Mouse (Mus musculus) kidney, adult 18-20 months (tissue): ENCODE data around the gene Herc1.

ENCODE experiments used
- DNase-seq: peaks from one replicate; pipeline ENCODE4 v3.0.0; 2021

Herc1 gene

DNA sequence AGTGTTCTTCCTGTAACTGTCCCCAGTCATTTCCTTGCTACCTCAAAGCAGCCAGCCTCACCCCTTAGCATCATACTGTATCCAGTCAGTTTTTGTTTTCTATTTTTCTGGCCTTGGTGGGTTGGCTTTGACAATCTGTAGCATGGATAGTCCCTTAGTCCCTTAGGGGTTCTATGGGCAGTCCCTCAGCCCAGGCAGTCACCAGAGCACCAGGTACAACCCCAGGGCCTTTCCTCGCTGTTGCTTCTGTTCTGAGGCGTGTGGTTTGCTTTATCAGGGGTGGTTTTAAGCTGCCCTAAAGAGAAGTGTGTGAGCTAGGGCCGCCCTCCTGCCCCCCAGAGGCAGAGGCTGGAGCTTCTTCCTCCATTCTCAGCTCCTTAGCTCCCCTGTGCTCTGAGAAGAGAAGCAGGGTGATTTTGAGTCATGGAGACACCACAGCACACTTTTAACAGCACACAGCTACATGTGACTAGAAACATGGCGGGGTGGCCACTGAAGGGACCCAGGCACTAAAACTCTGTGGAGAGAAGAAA lies 153.7 kb downstream of the Herc1 start:
- DNase-seq = no peak

GRCm38 (mm10) chr9:66504518-66504917 lies 154.3 kb downstream of the Herc1 start:
- DNase-seq = no peak

GRCm38 (mm10) chr9:66505141-66505917 lies 155.1 kb downstream of the Herc1 start:
- DNase-seq = no peak

GRCm38 (mm10) chr9:66506011-66506410 lies 155.8 kb downstream of the Herc1 start:
- DNase-seq = no peak

- no peak for DNase-seq
Observed at GRCm38 (mm10) chr9:66506424-66506823, 156.2 kb downstream of the Herc1 start.

- DNase-seq = no peak
Observed at GRCm38 (mm10) chr9:66507684-66508083, 157.4 kb downstream of the Herc1 start.

- no peak for DNase-seq
Observed at GRCm38 (mm10) chr9:66508890-66509399, 158.7 kb downstream of the Herc1 start.

GRCm38 (mm10) chr9:66510351-66510841 lies 160.1 kb downstream of the Herc1 start:
- DNase-seq = no peak

GRCm38 (mm10) chr9:66510944-66511343 lies 160.7 kb downstream of the Herc1 start:
- no peak for DNase-seq

- peak; percentile 94 for DNase-seq
Observed at GRCm38 (mm10) chr9:66511580-66512350, 161.5 kb downstream of the Herc1 start.

DNA sequence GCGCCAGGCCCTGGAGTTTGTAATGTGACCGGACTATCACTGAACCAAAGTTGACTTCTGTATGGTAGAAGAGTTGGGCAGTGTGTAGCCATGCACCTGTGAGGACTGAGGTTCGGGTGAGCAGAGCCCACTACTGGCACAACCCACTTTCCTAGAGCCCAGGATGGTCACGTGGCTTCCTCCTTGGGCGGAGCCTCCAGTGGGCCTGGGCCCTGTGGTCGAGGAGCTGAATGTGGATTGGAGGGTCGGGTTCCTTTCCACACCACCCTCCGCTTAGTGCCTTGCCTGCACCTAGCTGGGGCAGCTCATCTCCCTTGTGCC lies 162.1 kb downstream of the Herc1 start:
- peak; percentile 87 for DNase-seq

GRCm38 (mm10) chr9:66513150-66513549 lies 162.9 kb downstream of the Herc1 start:
- DNase-seq = no peak

GRCm38 (mm10) chr9:66513661-66514255 lies 163.5 kb downstream of the Herc1 start:
- no peak for DNase-seq

DNA sequence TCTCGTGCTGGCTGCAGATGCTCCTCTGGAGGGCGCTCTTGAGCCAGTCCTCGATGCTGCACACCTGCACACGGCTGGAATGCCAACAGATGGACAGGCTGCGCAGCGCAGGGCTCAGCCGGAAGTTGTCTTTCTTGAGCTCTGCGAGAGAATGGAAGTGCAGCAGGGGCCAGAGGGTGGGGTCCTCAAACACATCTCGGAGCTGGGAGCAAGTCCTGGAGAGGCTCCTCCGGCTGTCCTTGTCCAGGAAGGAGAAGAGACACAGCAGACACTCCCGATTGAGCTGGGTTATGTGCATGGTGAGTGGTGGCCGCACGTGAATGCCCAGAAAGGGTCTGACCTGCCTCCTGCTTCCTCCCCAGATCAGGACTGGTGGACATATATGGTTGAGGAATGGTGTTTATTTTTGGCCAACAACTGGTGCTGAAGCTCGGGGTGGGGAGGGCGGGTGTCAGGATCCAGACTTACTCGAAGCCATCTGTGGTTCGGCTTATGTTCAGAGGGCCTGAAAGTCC lies 164.1 kb downstream of the Herc1 start, which contains the start of gene Fbxl22:
Gene Fbxl22, minus strand, starts transcription at position 338 of the 515 bp plus-strand sequence.
- DNase-seq = peak; percentile 71

GRCm38 (mm10) chr9:66515115-66515514 lies 164.9 kb downstream of the Herc1 start:
- no peak for DNase-seq

DNA sequence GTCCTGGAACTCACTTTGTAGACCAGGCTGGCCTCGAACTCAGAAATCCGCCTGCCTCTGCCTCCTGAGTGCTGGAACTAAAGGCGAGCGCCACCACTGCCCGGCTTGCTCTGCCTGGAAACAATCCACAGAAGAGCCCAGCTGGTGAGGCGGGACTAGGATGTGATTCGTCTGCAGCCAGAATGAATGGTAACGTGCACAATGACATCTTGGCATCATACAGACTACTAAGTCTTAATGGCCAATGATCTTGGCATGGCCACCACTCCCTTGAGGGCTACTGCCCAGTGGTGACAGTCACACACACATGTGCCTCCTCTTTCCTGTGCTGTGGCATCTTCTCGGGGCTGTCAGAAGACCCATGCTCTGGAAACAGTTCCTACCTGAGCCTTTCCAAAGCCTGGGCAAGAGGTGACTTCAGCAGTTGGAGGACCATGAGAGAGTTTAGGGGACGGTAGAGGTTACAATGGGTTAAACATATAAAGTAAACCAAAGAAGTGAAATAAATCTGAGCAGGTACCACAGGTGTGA lies 165.5 kb downstream of the Herc1 start:
- DNase-seq = no peak

DNA sequence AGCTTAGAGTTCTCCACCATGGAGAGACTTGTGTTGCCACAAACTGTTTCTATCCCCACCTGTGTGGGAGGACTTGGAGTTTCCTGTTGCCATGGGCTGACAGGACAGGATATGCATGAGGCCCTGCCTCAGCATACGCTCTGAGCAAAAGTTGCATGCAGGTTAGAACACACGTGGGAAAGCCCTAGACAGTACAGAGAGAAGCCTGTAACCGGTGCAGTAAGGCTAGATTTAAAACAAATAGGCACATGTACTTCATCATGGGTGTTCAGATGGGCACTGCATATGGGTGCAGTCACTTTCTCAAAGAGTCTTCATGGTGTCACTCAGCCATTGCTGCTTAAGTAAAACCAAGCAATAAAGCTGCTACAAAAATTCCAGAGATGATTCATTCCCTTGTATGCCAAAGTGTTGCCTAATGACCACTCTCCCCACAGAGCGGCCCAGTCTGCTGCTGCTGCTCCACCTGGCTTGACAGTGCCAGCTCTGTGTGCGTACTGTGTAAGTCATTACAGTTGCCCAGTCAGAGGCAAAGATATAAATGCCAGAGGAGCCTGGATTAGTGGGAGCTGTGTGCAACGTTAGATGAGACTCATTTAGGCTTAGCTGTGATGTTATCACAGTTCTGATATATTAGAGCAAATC lies 166.2 kb downstream of the Herc1 start:
- no peak for DNase-seq

DNA sequence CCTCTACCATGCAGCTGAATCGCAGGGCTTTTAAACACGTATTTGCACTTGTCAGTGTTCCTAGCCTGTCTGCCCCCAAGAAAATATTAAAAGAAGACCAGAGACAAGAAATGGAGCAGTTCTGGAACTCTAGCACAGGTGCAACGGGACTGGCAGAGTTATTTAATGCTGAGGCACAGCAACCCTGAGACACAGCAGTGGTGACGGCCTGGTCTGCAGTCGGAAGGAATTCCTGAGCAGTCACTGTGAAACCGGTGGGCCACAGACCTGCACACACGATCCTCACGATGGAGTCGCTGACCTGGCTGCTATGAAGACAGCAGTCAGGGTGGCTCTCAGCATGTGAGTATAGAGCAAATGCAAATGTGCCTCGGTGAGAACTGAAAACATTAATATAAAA lies 167.5 kb downstream of the Herc1 start:
- DNase-seq = no peak

GRCm38 (mm10) chr9:66518251-66518650 lies 168.0 kb downstream of the Herc1 start:
- no peak for DNase-seq

DNA sequence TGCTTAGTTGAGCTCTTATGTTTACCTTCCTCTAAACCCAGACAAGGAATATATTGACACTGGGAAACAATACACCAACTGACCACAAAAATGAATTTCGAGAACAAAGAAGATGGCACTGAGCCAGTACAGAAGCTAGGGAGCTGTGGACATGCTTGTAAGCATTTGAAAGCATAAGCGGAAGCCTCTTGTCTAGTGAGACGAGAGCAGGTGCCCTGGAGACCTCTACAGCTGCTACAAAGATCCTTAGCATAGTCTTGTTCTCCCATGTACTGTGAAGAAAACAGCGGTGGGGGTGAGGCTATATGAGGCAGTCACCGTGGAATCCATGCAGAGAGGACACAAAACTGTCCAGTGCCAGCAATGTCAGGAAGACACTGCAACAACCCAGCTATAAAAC lies 168.7 kb downstream of the Herc1 start:
- no peak for DNase-seq

DNA sequence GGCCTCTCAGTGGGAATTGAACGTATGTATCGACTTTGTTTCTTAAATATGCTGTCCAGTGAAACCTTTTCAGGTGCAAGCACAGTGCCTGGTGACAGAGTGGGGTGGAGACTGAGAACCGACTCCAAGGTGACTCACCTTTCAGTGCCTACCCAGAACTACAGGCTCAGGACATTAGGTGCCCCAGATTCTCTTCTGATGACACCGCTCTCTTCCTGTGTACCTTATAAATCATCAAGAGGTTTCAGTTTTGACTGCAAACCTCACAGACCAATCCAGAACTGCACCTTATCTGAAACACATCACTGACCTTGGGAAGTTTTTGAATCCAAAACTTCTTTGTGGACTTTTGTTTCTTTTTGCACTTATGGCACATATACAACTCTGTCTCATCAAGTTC lies 170.0 kb downstream of the Herc1 start:
- no peak for DNase-seq

DNA sequence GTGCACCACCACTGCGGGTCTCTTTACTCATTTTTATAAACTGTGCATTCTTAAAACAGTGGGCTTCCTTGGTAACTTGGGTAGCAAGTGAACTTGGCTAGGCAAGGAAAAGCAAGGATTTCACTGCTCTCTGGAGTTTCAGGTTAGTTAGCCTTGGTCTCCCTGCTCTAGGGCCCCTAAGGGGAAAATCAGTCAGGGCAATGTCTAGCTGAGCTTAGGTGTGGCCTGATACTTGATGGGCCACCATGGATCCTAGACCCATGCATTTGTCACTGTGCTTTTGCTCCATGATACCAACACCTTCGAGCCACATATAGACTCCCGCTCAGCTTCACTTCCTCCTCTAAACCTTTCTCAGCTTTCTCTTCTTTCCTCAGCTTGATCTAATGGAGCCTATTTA lies 171.3 kb downstream of the Herc1 start:
- no peak for DNase-seq
